Mouse (Mus musculus) layer of hippocampus, adult 8-10 months (tissue): ENCODE data around the gene Rnf167. TPM values are rescaled to one million over a fixed set of nuclear protein-coding genes. Genes with fewer than 3 reads are reported as not detected.
A peak's percentile ranks its signal among the peaks of the same experiment; 100 is the strongest.

Experiments
- DNase-seq, 2 experiments: peaks; one replicate each; pipeline ENCODE4 v3.0.0; 2022; ENCODE audit warnings: low spot score in 2 of 2
- total RNA-seq, 4 experiments: library from RNA; stranded (reverse); gene quantifications; 2 replicates each; pipeline ENCODE4 v1.2.4; 2022

Rnf167 gene
- 100 to 1,000 TPM in 1 of 4 experiments, 10 to 100 TPM in 3; 84.8 to 102 (median 92.8) TPM for total RNA-seq

DNA sequence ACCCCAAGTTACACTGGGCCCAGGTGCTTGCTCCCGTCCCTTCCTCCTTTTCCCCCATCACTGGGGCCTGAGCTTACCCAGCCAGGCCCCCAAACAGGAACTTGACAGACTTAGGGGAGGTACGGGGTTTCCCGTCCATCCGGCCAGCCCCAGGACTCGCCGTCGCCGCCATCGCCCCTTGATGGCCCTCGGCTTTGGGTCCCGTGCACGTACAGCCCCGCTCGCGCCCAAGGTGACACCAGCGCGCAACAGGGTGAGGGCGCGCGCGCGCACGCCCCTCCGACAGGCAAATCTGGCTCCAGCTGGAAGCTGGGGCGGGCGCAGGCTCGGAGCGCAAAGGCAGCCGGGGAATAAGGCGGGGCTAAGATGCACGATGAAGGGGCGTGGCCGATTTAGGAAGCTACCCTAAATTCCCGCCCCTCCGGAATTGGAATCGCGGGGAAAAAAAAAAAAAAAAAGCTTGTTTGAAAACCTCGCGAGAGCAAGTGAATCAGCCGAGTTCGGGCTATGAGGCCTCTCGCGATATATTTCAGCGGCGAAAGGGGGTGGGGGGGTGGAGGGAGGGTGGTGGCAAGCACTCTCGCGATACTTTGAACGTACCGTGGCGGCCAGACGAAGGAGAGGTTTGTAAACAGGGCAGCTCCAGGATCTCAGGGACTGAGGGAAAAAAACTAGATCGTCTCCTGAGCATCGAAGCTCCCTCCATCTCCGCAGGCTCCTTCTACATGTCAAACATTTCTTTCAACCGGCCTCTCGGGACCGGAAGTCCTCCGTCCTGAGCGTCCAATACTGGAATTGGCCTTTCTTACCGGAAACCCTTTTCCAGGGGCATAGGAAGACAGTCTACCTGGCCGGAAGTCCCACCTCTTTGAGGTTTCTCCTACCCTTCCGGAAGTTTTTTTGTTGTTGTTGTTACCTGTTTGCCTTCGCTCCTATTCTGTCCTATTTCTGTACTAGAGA, at the start of gene Rnf167, which contains the start of gene Slc25a11:
Gene Rnf167, plus strand, starts transcription at position 545 of the 960 bp plus-strand sequence.
Gene Slc25a11, minus strand, starts transcription at position 789 of the 960 bp plus-strand sequence.
- peak; percentile 96 for DNase-seq

DNA sequence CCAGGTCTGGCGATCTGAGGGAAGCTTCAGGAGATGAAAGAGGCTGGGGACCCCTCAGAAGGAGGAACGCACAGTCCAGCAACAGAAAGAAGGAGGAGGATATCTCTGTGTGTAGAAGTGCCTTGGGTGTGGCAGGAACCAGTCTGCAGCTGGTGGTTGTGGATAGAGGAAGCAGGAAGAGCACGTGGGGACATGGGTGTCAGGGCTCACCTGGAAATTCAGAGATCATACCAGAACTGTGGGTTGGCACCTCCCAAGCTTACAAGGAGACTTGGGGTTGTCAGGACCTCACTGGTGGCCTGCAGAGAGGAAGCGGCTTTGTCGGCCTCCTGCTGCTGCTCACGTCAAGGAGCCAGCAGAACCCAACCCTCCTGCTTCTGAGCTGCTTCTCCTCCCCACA, 49.7 kb upstream of the Rnf167 start:
- DNase-seq, result no peak

DNA sequence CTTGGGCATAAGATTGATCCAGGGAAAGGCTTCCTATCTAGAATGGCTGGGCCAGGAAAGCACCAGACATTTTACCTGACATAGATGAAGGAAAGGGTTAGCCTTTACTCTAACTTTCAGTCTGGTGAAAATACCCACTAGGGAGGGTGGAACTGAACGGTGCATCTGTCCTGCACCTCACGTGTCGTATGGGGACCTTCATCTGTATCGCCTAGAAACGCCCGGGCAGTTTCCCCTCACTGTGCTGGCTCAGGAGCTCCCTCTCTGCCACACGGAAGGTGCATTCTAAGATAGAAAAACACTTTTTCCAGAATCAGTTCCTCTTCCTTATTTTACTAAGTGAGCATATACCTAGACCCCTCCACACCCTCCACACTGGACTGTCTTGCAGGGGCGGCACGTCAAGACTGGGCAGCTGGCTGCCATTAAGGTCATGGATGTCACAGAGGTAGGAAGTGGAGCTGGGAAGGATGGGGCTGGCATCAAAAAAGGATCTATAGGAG, 48.5 kb upstream of the Rnf167 start:
- DNase-seq, result no peak

DNA sequence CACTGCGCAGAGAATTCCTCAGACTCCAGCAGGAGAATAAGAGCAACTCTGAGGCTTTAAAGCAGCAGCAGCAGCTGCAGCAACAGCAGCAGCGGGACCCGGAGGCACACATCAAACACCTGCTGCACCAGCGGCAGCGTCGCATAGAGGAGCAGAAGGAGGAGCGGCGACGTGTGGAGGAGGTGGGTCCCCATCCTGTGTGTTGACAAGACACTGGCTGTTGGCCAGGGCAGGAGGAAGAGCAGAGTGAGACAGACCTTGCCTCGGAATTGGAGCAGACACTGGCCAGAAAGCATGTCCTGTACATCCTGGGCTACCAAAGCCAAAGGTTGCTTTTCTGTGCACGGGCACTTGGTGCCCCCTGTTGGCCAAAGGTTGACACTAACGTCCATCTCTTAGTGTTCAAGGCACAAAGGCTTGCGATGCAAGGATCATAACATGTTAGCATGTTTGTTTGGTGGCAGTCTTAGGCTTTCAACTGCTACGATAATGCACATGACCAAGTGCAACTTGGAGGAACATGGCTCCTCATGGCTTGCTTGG, 41.9 kb upstream of the Rnf167 start:
- DNase-seq, result peak in 1 of 2 experiments; percentile 78

DNA sequence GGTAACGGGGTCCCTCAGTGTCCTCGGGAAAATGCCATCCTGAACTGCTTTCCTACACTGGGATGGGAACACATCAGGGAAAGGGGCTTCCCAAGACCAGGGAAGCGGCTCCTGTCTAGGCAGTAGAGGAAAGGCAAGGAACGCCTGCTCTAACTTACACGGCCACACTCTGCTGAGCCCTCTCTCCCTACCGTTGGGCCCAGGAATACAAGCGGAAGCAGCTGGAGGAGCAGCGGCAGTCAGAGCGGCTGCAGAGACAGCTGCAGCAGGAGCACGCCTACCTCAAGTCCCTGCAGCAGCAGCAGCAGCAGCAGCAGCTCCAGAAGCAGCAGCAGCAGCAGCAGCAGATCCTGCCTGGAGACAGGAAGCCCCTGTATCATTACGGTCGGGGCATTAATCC, 40.3 kb upstream of the Rnf167 start:
- no peak for DNase-seq

DNA sequence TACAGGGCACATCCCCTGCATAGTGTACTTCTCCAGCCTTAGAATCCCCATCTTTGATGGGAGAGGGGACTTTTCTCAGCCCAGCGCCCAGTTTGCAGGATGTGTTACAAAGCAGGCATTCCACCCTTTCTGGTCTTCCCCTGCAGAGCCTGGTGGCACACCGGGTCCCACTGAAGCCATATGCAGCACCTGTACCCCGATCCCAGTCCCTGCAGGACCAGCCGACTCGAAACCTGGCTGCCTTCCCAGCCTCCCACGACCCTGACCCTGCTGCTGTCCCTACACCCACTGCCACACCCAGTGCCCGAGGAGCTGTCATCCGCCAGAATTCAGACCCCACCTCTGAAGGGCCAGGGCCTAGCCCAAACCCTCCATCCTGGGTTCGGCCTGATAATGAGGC, 39.4 kb upstream of the Rnf167 start:
- no peak for DNase-seq

DNA sequence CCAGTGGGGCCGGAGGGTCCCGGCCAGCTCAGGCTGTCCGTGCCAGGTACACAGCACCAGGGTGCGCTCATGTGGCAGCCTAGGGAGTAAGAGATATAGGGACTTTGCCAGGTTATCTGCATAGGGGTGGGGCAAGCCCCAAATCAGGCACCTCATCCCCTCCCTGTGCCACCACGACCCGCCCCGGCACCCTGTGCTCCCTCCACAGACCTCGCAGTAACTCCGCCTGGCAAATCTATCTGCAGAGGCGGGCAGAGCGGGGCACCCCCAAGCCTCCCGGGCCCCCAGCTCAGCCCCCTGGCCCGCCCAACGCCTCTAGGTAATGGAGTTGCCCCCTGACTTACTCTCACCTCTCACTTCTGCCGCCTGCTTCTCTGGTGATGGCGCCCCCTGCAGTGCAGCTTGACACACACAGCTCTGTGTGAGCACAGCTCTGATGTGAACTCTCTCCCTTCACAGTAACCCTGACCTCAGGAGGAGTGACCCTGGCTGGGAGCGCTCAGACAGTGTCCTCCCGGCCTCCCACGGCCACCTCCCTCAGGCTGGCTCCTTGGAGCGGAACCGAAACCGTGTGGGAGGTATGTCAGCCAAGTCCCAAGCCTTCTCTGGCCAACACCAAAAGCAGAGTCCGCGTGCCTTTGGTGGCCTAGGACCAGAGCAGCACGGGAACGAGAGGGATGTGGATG, 38.5 kb upstream of the Rnf167 start:
- DNase-seq, result no peak

DNA sequence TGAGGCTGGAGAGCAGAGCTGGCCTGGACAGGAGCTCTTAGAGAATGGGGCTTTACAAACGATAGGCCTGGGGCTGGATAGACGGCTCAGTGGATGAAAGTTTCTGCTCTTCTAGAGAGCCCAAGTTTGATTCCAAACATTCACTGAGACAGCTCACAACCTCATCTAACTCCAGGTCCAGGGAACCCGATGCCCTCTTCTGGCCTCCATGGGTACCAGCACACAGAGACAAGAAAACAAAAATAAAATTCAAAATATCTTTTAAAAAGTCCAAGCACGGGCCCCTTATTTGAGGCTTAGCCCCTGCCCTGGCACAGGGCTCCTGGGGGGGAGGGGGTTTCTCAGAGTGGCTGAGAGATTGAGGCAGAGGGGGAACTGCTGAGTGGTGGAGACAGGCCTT, 36.3 kb upstream of the Rnf167 start:
- DNase-seq, result no peak

DNA sequence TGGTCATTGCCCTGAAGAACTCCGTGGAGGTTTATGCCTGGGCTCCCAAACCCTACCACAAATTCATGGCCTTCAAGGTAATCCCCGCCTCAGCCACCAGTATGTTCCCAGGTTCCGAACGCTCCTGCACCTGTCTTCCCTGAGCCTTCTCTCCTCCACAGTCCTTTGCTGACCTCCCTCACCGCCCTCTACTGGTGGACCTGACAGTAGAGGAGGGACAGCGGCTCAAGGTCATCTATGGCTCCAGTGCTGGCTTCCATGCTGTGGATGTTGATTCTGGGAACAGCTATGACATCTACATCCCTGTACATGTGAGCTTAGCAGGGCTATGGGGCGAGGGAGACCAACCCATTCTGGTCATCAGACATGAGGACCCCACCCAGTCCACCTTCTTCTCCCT, 34.5 kb upstream of the Rnf167 start:
- no peak for DNase-seq

DNA sequence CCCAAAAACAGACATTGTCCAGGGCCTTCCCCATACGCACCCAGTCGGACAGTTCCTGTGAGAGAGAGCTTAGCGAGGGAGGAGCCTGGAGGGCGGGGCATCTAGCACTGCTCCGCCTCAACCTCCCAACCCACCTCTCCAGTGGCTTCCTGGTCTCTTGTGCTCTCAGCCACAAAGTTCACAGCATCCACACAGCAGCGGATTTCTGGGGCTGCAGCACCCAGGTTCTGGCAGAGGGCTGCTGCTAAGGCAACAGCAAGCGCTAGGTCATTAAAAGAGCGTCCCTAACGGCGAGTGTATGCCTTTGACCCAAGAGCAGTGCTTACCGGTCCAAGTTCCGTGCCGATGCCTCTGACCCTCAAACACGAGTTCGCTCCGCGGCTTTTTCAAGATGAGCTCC, 32.0 kb upstream of the Rnf167 start:
- no peak for DNase-seq

DNA sequence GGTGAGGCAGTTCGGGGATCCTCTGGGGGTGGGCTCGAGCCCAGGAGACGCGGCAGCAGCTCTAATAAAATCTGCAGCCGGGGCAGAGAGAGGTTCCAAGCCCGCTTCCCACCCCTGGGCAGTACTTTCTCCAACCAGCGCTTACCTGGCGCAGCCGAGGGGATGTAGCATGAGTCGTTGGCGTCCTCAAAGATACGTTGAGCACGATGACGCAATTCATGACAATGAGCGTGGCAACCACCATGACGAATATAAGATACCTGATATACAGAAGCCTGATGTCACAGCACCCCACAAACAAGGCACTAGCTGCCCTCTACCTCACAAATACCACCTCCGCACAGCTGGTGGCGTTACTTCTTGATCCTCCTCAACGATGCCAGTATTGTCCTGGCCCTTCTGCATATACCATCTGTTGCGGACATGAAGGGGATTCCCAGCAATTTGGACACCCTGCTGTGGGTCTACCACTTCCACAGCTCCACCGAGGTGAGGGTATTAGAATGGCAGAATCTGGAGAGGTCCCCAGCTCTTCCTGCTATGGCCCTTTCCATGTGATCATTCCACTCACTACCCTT, 31.4 kb upstream of the Rnf167 start, which contains the start of gene 4930544D05Rik:
Gene 4930544D05Rik, plus strand, starts transcription at position 333 of the 578 bp plus-strand sequence.
- no peak for DNase-seq

DNA sequence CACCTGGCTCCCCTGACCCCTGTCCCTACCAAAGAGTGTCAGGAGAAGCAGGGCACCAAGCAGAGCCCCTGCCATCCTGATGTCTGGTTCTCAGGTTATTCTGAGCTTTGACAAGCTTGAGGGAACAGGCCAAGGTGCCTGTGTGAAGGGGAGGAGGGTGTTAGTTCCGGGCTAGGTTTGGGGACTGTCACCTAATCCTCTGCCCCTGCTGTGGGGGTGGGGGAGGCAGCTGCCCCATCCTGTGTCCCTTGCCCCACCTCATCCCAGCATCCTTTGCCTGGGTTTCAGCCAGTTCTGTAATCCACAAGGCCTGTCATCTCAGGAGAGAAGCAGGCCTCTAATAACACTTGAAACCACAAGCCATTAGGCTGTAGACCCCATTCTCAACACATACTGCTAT, 27.9 kb upstream of the Rnf167 start, which contains the start of gene Chrne:
Gene Chrne, minus strand, starts transcription at position 116 of the 400 bp plus-strand sequence.
- DNase-seq, result peak in 1 of 2 experiments; percentile 1

DNA sequence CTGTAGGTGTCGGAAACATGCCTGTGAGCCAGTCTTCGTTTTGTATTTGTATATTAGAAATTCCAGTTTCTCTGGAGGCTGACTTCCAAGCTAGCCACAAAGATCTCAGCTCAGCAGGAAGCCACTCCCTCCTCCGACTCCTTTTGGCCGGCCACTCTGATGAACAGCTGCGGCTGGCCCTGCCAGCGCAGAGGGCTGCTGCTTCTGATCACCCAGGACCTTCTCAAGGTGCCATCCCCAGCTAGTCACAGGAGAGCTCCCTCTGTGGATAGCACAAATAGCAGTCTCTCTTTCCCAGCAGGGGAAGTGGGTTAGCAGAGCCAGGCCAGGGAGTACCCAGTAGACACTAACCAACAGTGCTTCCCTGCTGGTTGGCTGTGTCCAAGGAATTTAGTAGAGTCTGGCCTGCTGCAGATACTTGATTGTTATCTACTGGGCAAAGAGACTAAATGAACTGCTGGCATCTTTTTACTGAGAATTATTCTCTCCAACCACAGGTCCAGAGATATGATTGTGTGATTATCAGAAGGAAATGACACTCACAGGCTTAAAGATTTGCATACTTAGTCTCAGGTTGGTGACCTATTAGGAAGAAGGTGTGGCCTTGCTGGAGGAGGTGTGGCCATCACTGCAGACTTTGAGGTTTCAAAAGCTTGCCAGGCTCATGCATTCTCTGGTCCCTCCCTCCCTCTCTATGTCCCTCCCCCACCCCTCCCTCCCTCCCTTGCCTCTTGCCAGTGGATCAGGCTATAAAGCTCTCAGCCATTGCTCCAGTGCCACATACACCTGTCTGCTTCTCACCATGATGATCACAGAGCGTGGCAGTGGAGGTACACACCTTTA, 24.8 kb upstream of the Rnf167 start:
- DNase-seq, result no peak

DNA sequence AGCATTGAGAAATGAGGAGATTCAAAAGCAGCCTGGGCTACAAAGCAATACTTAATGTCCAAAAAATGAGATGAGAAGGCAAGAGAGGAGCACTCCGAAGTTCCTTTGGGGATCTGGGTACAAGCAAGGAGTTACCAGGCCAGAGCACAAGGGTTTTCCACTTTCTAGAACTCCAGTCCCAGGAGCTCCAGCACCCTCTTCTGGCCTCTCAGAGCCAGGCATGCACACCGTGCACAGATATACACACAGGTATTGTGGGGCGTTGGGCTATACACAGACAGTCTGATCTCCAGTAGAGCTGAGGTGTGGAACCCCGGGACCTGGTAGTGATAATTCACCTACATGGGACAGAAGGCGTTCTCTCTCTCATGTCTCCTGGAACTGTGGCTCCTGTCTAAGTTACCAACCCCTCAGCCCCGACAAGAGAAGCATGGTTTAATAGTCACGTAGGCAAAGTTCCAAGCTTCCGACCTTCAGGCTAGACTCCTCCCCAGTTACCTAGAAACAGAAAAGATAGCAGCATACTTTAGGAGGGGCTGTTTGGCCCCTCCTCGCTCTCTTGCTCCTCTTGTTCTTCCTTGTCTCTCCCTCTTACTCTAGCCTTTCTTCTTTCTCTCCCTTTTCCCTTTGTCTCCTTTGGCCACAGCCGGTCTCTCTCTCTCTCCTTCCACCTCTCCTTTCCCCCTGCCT, 23.8 kb upstream of the Rnf167 start:
- DNase-seq, result no peak

DNA sequence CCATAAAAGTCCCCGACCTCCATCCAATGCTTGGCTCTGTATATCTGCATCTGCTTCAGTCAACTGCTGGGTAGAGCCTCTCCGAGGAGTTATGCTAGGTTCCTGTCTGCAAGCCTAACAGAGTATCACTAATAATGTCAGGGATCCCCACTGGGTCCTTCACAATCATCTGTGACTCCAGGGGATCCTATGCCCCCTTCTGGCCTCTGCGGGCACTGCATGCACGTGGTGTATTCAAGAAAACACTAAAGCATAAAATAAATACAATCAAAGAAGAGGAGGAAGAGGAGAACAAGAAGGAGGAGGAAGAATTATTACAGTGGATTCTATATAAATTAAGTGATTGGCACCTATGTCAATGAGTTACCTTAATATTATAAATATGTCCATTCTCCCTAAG, 21.6 kb upstream of the Rnf167 start:
- no peak for DNase-seq

DNA sequence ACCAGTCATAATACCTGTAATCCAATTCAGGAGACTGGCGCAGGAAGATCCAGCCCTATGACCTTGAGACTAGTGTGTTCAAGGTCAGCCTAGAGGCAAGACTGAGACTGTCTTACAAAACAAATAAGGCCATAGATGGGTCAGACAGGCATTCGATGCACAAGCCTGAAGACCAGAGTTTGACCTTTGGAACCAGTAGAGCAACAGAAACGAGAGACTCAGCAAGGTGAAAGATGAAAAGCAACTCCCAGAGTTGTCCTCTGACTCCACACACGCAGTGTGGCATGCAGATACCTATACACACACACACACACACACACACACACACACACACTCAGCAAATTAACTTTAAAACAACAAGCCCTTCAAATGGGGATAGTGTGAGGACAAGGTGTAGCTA, 20.2 kb upstream of the Rnf167 start:
- DNase-seq, result no peak

DNA sequence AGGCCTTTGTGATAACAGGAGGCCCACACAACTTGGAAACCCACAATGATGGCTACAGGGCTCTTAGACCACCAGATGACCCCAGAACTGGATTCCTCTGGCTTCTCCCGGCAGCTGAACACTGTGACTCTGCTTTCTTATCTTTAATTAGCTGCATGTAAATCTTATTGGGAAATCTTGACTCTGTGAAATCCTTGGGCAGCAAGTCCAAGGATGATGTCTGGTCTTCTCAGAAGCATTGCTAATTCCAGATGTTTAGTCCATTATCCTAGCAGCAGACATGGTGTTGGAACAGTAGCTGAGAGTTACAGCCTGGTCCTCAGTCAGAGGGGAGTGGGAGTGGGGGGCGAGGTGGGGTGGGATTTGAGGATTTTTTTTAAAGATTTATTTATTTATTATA, 18.6 kb upstream of the Rnf167 start:
- no peak for DNase-seq

DNA sequence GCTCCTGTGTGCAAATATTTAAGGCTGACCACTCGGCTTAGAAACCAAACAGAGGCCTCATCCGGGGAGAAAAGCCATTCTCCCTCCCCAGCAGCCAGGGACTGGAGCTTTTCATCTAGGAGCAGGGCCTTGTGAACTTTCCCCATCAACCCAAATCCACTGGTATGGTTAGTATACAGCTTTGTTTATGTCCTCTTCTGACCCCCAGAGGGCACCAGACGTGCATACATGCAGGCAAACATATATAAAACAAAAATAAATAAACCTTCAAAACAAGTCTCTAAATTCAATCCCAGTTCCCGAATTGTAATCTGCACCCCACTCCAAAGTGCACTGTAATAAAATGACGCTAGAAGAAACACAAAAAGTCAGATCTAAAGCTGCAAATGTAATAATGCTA, 17.5 kb upstream of the Rnf167 start:
- DNase-seq, result no peak

DNA sequence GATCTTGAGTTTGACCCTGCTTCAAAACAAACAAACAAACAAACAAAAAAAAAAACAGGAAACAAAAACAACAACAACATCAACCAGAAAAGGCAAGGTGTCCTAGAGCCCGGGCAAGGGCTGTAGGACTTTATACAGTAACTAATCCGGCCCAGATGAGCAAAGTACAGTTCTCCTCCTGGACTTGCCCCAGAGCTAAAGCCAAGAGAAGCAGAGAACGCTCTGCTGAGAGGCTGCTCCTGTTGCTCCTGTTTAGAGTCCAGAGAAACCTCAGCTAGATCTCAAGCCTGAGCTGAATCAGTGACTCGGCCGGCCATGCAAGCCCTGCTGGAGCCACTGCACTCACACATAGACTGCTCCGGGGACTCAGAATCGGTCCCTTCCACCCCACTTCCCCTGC, 16.9 kb upstream of the Rnf167 start:
- no peak for DNase-seq

DNA sequence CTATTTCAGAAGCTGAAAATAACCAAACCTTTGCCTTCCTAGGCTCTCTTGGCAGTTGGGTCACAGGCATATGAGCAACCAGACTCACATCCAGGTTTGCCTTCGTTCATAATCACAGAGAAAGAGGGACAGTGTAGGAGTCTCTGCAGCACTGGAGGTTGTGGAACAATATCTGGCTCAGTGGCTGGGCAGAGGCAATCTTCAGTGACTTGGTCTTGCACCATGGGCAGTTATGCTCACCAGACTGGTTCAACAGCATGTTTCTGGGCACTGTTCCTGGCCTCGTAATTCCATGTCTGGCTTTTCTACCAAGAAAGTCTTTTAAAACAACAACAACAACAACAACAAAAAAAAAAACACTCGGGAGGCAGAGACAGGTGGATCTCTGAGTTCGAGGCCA, 11.4 kb upstream of the Rnf167 start:
- DNase-seq, result no peak
